Mouse (Mus musculus): Measurements from ENCODE around the gene Pebp1.

The Pebp1 gene

DNA sequence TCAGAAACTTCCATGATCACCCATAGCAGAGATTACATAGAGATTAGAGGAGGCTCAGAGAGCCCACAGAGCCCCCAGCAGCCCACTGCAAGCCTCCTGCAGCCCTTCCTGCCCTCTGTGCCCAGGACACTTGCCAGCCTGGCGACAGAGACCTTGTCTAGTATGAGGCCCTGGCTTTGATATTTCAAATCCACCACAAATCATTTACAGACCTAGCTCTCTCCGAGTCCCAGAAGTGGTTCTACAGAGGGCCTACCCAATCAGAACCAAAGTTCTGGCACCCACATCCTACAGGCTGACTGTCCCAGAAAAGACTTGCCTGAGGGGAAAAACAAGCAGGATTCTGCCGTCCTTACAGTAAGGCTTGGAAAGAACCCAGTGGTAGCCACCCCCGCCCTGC, 2.2 kb downstream of the Pebp1 start:
- peak; percentile 69 for DNase-seq

DNA sequence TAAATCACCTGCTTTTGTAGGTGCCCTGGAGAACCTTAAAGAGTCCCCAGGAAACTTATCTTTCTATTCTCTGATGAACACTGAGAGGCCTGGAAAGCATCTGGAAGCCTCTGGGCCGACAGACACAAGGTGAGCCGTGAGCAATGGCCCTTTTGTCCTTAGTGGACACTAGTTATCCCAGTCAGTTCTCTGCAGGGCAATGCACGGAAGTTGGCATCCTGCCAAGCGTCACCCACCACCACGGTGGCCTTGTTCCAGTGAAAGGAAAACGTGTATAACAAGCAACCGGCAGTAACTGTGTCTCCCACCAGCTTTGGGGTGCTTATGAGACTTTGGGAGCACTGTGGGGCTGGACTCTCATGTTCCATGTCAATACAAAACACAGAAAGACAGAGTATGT, 2.7 kb downstream of the Pebp1 start:
- DNase-seq: no peak

DNA sequence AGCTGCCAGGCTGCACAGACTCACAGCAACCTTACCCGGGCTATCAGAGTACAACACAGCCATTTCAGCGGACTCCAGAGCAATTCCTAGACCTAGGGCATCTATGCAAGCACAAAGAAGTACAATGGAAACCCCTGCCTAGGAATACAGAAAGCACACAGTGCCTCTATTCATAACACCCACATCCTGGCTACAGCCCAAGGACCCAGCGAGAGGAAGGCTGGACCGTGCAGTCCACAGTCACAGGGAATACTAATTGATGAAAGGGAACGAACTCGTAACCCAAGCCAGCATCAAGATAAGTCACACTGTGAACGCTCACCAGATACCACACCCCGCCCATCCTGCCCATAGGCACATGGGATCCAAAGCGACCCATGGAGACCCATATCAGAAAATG, 3.4 kb downstream of the Pebp1 start:
- no peak for DNase-seq

DNA sequence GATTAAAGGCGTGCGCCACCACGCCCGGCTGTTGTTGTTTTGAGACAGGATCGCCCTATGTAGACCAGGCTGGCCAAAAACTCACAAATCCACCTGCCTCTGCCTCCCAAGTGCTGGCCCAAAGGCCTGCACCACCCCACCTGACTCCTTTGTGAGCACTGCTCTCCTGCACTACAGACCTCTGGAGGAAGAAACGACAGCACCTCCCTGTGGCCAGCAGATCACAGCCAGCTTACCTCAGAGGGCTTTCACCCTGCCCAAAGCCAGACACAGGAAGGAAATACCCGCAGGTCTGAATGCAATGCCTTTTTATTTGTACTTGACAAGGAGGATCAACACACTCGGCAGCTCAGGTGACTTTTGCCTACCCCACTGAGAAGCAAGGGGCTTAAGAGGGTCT, 5.1 kb downstream of the Pebp1 start:
- DNase-seq: no peak

DNA sequence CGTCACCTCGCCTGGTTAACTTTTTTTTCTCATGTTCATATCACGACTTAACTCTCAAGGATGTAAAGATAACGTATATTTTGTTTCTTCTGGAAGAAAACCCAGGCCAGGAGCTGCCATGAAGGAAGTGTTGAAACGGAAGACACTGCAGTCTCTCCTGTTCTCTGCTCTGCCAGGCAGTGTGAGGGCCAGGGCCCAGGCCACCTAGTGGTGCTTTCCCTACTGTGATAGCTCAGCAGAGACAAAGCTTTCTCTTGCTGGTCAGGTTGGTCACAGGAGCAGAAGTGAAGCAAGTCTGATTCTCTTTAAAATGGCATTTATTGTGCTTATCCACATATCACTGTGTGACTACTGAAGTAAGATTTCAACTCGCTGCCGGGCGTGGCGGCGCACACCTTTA, 5.9 kb downstream of the Pebp1 start:
- DNase-seq: peak; percentile 47

DNA sequence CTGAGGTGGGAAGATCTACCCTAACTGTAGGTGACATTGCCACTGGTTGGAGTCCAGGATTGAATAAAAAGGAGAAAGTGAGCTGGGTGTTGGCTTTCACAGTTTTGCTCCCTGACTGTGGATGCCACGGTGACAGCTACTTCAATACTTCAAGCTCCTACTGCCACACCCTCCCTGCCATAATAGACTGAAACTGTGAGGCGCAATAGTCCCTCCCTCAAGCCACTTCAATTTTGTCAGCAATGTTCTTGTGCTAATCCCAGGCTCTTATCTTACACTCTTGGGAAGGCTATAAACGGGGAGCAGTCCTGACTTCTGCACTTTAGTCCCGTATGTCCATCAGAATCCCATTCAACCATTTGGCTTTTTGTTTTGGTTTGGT, 7.8 kb downstream of the Pebp1 start:
- no peak for DNase-seq

DNA sequence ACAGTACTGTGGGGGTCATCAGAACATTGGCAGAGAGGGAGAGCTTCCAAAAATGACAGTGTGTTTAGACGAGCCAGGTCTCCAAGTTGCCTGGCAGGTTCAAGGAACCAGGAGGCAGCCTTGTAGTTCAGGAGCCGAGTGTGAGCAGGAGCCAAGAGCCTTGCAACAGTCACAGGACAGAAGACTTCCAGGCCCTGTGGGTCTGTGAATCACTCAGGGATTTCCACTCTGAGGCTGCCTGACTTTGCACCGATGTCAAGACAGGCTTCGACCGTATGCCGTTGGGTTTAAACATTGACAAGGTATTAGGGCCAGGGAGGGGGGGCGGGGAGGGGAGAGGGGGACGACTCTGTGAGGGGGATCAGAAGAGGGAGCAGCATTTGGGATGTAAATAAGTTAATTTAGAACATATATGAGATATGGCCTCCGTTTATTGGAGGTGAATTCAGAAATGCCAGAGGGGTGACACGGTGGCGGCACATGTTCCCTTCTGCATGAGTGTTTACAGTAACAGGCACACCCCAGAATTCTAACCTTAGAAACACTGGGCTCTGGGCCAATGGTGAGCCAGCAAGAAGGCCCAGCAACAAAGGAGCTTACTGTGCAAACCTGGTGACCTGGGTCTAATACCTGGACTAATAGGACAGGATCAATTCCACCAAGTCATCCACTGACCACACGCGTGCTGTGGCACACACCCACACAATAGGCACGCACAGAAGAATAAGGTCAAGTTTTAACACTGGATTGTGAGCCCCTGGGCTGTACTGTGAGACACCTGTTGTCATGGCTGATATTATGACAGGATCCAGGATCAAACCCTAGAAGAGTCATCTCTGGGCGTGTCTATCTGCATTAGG, 8.4 kb downstream of the Pebp1 start:
- DNase-seq: peak; percentile 93

DNA sequence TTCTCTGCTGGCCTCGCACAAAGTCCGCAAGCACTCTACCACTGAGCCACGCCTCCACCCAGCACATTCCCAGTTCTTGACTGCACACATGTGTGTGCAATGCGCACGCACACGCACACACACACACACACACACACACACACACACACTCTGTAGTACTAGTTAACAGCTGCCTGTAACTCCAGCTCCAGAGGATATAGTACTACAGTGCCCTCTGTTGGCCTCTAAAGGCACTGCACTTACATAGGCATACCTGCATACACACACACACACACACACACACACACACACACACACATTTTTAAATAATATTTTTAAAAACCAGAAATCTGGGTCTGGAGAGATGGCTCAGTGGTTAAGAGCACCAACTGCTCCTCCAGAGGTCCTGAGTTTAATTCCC, 9.6 kb downstream of the Pebp1 start:
- no peak for DNase-seq

DNA sequence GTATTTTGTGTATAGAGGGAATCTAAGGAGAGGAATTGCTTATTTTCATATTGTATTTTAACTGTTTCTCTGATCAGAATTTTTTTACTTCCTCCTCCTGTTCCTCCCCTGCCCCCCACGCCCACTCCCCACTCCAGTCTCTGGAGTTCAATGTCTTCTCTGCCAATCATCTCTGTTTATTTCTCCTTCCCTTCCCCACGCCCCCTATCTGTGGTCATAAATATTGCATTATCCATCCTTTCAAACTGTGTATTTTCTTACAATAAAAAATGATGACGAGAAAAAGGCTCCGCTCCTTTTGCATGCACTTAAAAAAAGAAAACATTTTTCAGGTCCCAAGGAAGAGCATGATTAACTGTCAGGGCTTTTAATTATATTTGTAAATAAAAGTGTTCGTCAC, 12.6 kb downstream of the Pebp1 start:
- no peak for DNase-seq

DNA sequence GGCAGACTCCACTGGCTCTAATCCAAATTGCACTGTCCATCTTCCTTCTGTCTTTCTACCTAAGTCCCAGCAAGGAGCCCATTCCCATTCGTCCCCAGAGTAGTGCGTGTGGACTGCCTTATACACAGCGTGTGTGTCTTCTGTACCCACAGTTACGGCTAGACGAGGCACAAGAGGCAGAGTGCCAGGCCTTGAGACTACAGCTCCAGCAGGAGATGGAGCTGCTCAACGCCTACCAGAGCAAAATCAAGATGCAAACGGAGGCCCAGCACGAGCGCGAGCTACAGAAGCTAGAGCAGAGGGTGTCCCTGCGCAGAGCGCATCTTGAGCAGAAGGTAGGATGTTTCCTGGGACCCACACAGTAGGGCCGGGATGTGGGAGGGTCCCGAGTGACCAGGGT, 15.5 kb downstream of the Pebp1 start:
- DNase-seq: no peak

DNA sequence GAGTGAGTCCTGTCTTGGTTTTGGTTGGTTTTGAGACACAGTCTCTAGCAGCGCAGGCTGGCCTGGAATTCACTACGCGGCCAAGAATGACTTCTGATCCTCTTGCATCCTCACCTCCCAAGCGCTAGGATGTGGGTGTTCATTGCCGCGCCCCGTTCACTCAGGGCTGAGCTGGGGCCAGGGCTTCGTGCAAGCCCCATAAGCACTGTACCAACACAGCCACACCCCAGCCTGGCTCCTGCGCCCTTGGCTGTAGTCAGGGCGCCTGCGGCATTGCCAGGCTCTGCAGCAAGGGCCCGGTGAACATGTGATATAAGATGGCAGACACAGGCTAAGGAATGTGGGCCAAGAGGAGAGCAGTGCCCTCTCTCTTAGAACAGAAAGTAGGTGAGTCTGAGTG, 18.0 kb downstream of the Pebp1 start:
- no peak for DNase-seq

DNA sequence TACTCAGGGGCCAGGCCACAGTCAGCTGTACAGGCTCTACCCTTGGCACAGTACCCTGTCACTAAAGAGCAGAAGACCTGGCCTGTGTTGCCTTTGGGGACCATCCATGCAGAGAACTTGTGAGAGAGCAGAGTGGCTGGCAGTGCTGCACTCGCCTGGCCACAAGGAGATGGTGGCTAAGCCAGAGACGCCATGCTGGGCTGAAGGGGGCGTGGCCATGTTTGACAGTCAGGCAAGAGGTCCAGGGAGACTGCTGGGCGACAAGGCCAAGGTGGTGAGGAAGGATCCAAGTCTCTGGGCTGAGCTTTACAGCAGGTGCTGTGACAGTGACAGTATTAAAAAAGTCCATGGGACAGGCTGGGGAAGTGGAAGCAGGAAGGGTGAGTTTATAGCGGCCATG, 18.7 kb downstream of the Pebp1 start:
- DNase-seq: no peak

DNA sequence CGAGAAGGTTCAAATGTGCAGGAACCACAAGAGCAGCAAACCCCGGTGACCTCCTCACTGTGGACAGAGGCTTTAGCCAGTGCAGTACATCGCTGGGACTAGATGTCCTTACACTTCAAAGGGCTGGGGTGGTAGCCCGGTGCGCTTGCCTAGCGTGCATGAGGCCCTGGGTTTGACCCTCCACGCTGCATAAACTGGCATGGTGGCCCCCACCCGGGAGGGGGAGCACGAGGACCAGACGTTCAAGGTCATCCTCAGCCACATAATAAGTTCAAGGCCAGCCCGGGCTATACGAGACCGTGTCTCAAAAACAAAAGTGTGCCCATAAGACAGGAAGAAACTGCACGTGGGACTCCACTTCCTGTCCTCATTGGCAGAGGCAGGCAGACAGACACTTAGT, 19.5 kb downstream of the Pebp1 start:
- DNase-seq: no peak

DNA sequence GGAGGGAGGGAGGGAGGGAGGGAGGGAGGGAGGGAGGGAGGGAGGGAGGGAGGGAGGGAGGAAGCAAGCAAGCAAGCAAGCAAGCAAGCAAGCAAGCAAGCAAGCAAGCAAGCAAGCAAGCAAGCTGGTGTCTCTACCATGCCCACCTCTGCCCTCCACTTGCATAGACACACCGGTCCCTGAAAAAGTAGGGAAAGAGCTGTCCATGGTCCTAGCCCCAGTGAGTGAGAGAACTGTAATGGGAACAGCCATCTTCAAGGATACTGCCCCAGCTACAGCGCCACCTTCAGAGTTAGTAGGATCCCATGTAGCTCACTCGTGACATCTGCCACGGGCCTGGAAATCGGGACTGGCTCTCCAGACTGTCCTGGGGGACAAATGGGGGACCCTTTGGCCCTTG, 22.7 kb downstream of the Pebp1 start:
- no peak for DNase-seq

DNA sequence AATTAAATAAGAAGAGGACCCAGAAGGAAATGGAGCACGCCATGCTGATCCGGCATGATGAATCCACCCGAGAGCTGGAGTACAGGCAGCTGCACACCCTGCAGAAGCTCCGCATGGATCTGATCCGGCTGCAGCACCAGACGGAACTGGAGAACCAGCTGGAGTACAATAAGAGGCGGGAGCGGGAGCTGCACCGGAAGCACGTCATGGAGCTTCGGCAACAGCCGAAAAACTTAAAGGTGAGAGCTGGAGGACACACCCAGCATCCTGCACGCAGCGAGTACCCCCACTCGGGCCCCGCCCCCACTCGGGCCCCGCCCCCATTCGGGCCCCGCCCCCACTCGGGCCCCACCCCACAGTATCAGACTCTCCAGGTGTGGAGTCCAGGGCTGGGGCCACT, 23.9 kb downstream of the Pebp1 start:
- DNase-seq: no peak

DNA sequence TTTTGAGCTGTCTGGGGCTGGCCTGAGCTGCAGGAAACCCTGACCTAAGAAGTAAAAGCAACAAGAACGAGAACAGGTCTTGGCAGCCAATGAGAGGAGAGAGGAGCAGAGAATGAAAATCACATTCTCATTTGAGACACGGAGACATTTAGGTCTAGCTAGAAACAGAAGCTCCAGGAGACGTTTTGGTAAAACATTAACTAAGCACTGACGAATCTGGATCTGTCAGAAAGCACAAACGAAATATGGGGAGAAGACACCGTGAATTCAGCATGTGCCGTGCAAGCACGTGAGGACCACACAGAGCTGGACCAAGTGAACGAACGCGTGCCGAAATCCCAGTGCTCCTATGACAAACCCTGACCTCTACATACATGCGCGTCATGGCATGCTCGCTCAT, 29.1 kb downstream of the Pebp1 start:
- DNase-seq: peak; percentile 58

DNA sequence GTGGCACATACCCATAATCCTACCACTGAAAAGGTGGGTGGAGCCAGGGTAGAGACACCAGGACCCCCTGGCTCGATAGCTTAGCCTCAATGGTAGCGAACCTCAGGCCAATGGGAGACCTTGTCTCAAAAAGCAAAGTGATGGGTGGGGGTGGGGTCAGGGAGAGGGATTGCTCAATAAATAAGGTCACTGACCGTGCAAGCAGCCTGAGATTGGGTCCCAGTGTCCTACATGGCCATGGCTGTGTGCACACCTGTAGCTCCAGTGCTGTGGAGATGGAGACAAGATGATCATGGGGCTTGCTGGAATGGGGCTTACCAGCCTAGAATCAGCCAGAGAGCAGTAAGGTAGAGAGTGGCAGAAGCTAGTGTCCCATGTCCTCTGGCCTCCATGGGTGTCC, 35.7 kb downstream of the Pebp1 start:
- no peak for DNase-seq

DNA sequence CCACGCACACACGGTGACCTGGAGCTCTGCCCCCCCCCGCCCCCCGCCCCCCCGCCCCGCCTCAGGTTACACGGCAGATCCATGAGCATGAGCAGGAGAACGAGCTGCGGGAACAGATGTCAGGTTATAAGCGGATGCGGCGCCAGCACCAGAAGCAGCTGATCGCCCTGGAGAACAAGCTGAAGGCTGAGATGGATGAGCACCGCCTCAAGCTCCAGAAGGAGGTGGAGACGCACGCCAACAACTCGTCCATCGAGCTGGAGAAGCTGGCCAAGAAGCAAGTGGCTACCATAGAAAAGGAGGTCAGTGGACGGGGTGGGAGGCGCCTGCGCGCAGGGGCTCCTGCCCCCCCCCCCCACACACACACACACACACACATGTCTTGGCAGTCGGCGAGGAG, 36.6 kb downstream of the Pebp1 start:
- DNase-seq: no peak

DNA sequence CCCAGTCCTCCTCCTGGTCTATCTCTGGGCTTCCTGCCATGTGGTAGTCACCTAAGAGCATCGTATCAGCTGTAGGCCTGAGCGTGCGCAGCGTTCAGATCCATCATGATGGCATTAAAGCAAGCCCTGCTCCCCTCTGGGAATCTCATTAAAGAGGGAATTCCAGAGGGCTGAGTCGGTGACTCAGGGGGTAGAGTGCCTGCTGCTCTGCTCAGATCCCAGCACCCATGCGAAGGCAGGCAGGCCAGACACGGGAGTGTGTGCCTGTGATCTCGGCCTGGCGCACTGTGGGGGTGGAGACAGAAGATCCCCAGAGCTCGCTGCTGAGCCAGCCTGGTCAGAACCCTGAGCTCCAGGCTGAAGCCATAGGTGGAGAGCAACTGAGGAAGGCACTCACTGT, 39.1 kb downstream of the Pebp1 start:
- DNase-seq: no peak

DNA sequence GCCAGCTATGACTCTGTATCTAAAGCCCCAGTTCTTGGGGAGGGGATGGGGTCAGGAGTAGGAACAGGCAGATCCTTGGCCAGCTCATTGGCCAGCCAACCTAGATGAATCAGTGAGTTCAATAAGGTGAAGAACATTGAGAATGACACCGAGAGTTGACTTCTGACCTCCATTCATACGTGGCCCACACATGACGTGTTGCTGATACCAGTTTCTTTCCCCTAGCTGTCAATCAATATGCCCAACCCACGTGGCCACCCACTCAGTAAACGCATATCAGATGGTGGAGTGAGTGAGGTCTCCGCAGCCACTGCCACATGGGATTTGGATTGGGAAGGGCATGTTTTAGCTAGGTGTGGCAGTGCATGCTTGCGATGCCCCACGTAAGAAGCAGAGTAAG, 42.3 kb downstream of the Pebp1 start:
- no peak for DNase-seq

DNA sequence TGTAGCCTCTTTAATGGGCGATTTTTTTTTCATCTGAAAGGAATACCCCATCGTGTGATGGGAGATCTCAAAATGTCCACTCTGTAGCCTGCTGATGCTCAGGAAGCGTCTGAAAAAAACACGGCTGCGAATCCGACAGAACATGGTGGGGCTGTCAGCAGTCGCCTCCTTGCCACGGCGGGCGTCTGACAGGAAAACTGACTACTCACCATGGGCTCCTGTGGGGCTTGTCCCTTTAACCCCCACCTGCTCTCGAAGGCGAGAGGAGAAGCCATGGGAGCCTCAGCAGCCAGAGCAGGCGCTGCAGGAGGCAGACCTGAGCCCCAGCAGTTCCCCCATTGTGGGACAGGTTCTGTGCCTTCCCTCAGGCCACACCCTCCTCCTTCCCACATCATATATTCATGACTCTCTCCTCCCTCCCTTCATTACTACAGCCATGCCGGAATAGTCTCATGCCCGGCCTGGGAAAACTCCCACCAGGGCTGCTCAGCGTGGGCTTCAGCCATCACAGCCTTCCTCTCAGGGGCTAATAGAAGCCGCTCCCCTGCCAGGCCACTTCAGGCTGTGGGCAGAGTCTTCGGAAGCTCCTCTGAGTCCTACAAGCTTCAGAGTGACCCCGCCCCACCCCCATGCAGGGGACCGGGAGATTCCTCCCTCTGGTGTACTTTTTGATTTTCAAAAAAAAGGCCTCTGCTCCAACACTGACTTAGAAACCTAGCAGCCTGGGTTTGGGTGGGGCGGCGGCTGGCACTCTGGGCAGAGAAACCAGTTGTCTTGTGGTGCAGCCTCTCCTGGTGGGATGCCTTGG, 44.5 kb downstream of the Pebp1 start:
- no peak for DNase-seq

DNA sequence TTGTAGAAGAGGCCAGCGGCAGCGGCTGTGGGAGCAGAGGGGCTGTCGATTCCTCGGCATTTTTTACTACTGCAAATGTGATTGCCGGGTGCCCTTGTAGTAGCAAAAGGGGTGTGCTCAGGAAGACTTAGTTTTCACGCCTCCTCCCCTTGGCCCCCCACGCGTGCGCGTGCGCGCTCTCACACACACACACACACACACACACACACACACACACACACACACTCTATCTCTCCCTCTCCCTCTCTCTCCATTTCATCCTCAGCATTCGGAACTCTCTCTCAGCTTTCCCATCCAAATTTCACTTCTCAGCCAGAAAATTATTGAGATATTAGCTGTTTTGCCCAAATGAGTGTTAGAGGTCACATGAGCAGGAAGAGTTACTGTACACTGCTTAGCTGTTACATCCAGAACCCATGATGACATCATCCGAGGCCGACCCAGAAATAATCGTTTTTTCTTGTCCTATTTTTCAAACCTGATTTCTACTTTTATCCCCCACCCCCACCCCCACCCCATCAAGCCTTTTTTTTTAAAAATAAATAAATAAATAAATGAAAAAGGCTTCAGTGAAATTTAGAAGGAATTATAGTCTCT, 45.4 kb downstream of the Pebp1 start:
- DNase-seq: no peak

DNA sequence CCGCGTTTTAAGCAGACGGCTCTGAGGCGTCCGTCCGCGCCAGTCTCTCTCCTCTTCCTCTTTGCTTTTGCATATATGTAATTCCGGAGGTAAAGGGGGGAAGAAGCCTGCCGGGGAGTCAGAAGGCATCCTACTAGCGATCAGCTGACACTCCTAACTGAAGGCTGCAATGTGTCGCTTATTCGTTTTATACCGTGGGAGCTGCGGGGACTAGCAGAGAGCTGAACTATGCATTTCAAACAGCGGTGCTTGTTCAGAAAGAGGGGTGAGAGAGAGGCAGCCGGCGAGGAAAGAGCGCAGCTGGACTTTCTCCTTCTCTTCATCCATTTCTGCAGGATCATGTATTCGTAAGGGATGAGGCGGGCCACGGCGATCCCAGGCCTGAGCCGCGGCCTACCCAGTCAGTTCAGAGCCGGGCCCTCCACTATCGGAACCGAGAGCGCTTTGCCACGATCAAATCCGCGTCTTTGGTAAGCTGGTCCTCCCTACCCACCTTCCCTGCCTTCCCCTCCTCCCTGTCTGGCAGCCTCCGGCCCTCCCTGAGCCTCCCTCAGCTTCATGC, 46.6 kb downstream of the Pebp1 start:
- DNase-seq: no peak

DNA sequence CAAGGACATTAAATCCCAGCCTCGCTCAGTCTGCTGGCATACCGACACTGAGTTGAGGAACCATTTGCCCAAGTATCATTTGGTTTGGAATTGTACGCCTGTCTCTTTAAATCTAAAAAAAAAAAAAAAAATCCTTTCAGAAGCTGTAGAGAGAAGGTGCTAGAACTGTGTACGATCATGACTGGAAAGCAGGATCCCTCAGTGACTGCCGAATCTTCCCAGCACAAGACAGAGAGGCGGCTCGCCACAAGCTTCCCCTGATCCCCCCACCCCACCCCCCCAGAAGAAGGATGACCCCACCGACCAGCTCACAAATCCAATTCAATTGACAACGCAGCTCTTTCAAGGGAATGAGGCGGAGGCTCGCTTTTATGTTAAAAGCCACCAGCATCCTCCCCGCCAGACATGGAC, 47.1 kb downstream of the Pebp1 start:
- DNase-seq: no peak

All from kidney, adult 9 months (tissue).